Mouse (Mus musculus): ENCODE measurements around the gene Gm13272. TPM values are rescaled to one million over a fixed set of nuclear protein-coding genes. Genes with fewer than 3 reads are reported as not detected.
A peak's percentile ranks its signal among the peaks of the same experiment; 100 is the strongest.
"Not testable (repeated sequence)": the region's sequence is repeated elsewhere in the genome, so short reads cannot be mapped to it uniquely, and the experiment has no call there.

Gene Gm13272
- not detected for total RNA-seq (2021)

DNA sequence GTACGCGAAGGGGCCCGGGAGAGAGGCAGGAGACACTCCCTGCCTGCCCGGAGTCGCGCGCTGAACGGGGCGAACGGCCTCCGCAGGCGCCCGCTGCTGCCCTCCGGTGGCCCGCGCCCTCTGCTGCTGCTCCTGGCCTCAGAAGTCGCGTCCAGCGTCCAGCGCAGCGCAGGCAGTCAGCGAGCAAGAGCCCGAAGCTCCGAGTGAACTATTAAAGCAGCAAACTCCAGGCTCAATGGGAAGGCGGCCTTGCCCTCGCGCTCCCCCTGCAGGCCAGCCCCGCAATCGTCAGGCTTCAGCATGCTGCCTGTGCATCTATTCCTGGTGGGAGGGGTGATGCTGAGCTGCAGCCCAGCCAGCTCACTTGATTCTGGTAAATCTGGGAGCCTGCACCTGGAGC is at the start of gene Gm13272:
Gene Gm13272 (plus strand): TSS at position 301 of the 400 bp plus-strand sequence.
- DNase-seq (ENCODE audit: extremely low spot score in 1 of 2, low spot score in 1 of 2) = not testable (repeated sequence)

DNA sequence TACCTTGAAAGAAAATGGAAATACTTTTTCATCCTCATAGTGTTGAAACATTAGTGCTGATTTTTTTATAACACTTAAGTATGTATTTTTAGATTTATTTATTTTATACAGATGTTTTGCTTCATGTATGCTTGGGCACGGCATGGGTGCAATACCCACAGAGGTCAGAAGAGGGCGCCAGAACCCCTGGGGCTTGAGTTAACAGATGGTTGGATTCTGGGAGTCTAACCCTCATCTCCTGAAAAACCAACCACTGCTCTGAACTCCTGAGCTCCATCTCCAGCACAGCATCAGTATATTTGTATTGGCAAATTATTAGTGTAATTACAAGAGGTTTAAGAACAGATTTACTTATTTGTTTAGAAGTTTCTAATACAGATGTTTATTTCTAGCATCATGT is 41.2 kb upstream of the Gm13272 start:
- DNase-seq (ENCODE audit: extremely low spot score in 1 of 2, low spot score in 1 of 2) = peak; percentile 36 to 76

DNA sequence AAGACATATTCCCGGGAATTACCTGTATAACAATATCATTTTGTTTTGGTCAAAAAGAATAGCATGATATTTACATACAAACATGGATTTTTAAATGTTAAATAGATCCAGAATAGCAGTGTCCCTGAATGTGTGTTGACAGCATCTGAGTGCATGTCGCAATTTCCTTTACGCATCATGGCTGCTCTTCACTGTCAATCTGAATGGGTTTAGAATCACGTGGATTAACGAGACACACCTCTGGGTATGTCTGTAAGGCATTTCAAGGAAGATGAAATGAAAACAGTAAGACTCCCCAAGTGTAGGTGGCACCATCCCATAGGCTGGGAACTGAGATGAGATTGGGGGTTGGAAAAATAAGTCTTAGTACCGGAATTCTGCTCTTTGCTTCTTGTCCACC is 40.6 kb upstream of the Gm13272 start:
- DNase-seq (ENCODE audit: extremely low spot score in 1 of 2, low spot score in 1 of 2) = no peak

DNA sequence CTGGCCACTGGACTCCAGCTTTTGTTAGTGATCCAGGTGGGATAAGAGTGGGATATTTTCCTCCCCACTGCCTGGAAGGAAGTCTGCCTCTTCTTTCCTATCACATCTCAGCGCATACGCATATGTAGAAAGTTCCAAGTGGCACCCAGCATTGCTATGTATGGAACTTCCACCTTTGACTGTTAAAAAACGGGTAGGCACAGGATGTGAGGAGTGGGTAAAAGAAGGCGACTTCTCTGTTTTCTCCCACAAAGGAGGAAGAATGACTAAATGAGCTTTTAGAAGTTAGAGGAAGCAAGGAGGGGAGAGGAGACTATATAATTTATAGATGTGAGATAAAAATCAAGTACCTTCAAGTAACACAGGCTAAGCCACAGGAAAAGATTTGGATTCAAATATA is 38.2 kb upstream of the Gm13272 start:
- no peak for DNase-seq (ENCODE audit: extremely low spot score in 1 of 2, low spot score in 1 of 2)

DNA sequence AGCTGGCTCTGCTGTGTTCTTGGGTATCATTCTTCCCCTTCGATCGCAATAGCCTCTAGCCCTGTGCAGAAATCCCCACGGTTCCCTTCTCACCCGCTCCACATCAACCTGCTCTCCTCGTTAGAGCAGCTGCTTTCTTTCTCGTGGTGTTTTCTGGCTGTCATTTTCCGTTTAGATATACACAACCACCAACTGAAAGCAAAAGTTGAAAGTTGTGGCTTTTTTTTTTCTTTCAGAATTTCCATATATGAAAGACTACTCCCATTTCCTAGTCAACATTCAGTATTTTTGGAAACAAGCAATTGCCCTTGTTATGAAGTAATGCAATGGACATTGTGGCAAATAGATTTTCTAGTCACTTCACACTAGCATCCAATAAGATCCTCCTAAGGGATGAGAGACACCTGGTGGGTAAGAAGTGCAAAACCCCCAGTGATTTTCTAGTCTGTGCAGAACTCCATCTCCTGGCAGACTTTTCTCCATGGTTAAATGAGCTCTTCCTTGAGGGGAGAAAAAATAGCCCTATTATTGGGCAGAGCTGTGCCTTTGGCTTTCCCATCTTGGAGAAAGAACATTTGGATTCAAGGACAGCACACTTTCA is 36.8 kb upstream of the Gm13272 start:
- no peak for DNase-seq (ENCODE audit: extremely low spot score in 1 of 2, low spot score in 1 of 2)

DNA sequence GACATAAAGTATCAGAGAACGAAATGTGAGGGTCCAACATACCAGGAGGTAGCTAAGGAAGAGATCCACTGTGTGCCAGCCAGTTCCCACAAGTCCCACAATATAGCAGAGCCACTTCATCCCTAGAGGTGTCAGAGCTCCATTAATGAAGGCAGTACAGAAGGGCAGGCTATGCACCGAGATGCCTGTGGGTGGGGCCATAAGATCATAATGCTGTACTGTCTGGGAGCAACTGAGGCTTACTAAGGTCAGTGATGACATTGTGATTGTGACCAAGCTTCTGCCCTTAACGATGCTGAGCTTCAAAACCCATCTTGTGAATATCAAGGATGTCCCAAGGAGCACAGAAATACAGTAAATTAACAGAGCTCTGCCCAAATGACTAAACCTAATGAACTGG is 35.4 kb upstream of the Gm13272 start:
- no peak for DNase-seq (ENCODE audit: extremely low spot score in 1 of 2, low spot score in 1 of 2)

DNA sequence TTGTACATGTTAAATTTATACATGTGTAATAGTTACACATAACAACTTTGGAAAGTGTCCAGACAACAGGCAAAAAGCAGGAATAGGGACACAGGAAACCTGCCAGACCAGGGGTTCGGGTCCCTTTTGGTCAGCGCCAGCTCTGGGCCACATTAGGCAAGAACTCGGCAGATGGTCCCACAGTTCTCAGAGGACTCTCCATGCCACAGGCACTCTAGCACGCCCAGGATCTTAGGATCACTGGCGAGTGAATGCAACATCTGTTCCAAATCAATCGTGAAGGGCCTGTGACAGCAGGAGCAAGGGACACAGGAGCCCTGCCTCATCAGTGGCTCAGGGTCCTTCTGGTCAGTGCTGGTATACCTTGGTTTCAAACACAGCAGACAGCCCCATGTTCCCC is 29.7 kb upstream of the Gm13272 start:
- no peak for DNase-seq (ENCODE audit: extremely low spot score in 1 of 2, low spot score in 1 of 2)

DNA sequence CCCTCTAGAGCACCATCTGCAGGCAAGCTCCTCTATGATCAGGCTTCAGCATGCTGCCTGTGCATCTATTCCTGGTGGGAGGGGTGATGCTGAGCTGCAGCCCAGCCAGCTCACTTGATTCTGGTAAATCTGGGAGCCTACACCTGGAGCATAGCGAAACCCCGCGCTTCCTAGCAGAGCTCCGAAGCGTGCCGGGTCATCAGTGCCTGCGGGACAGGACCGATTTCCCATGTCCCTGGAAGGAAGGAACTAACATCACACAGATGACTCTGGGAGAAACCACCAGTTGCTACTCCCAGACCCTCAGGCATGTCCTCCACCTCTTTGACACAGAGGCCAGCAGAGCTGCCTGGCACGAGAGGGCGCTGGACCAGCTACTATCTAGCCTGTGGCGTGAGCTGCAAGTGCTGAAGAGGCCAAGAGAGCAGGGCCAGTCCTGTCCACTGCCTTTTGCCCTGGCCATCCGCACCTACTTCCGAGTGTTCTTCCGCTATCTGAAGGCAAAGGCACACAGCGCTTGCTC is 24.8 kb upstream of the Gm13272 start, which contains the start of gene Gm13271:
Gene Gm13271 (plus strand): TSS at position 51 of the 523 bp plus-strand sequence.
- DNase-seq (ENCODE audit: extremely low spot score in 1 of 2, low spot score in 1 of 2) = peak; percentile 64 to 77

DNA sequence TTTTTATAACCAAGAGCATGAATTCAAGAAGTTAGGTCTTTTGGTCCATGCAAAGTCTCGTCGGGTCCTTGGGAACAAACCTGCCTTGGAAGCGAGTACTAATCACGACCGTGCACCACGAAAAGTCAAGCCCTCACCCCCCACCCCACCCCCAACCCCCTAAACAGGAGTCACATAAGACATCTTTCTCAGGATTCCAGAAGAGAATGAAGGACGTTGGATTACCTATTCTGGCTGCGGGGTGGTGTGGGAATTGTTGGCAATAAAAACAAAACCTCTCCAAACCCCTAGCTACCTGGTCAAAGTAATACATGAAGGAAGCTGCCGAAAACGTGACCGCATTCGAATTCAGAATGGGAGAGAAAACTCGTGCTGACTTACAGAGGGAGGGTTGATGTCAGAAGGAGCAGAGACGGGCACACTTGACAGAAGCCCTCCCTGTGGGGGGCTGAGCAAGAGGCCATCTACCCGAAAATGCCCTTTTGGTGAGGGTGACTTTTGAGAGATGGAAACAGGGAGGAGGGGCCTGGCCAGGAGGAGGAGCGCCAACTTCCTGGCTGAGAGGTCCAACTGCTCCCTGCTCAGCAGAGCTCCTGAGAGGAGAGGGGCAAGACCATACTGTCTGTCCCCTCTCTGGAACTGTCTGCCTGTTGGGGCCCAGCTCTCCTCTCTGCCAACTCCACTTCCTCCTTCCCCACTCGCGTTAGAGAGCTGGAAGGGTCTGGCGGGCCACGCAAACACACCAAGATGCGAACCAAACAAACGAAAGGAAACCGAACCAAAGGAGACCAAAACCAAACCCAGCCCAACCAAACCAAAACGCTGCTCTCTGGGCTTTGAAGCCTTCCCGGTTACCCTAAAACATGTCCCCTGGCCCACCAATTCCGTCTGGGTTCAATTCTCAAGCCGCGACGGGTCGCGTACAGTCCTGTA is 22.8 kb upstream of the Gm13272 start:
- not testable (repeated sequence) for DNase-seq (ENCODE audit: extremely low spot score in 1 of 2, low spot score in 1 of 2)

DNA sequence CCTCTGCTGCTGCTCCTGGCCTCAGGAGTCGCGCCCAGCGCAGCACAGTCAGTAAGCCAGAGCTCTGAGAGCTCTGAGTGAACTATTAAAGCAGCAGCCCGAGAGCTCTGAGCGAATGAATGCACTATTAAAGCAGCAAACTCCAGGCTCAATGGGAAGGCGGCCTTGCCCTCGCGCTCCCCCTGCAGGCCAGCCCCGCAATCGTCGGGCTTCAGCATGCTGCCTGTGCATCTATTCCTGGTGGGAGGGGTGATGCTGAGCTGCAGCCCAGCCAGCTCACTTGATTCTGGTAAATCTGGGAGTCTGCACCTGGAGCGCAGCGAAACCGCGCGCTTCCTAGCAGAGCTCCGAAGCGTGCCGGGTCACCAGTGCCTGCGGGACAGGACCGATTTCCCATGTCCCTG is 22.0 kb upstream of the Gm13272 start:
- peak; percentile 81 to 99 for DNase-seq (ENCODE audit: extremely low spot score in 1 of 2, low spot score in 1 of 2)

DNA sequence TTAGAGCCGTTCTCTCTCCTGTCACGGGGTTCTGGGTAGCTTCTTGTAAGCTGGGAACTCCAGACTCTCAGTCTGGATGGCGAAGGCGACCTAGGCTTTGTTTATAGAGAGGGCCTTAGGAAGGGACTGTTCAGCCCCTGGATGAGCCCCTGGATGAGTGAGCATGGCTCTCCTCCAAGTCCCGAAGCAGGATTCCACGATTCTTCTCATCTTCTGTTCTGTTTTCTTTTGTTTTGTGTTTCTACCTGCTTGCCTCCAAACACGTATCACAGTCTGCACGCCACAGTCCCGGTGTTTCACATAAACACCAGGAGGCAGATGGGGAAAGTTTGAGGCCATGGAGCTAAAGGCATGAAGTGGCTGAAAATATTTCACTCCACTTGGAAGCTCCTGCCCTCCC is 20.9 kb upstream of the Gm13272 start:
- DNase-seq (ENCODE audit: extremely low spot score in 1 of 2, low spot score in 1 of 2) = not testable (repeated sequence)

DNA sequence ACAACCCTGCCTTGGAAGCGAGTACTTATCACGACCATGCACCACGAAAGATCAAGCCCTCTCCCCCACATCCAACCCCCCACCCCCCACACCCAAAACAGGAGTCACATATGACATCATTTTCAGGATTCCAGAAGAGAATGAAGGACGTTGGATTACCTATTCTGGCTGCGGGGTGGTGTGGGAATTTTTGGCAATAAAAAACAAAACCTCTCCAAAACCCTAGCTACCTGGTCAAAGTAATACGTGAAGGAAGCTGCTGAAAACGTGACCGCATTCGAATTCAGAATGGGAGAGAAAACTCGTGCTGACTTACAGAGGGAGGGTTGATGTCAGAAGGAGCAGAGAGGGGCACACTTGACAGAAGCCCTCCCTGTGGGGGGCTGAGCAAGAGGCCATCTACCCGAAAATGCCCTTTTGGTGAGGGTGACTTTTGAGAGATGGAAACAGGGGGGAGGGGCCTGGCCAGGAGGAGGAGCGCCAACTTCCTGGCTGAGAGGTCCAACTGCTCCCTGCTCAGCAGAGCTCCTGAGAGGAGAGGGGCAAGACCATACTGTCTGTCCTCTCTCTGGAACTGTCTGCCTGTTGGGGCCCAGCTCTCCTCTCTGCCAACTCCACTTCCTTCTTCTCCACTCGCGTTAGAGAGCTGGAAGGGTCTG is 19.9 kb upstream of the Gm13272 start, which contains the start of gene Gm13283:
Gene Gm13283 (plus strand): TSS at position 510 of the 659 bp plus-strand sequence.
- peak; percentile 12 to 16 for DNase-seq (ENCODE audit: extremely low spot score in 1 of 2, low spot score in 1 of 2)

DNA sequence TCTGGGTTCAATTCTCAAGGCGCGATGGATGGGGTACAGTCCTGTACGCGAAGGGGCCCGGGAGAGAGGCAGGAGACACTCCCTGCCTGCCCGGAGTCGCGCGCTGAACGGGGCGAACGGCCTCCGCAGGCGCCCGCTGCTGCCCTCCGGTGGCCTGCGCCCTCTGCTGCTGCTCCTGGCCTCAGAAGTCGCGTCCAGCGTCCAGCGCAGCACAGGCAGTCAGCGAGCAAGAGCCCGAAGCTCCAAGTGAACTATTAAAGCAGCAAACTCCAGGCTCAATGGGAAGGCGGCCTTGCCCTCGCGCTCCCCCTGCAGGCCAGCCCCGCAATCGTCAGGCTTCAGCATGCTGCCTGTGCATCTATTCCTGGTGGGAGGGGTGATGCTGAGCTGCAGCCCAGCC is 19.2 kb upstream of the Gm13272 start:
- DNase-seq (ENCODE audit: extremely low spot score in 1 of 2, low spot score in 1 of 2) = peak; percentile 25 to 34

DNA sequence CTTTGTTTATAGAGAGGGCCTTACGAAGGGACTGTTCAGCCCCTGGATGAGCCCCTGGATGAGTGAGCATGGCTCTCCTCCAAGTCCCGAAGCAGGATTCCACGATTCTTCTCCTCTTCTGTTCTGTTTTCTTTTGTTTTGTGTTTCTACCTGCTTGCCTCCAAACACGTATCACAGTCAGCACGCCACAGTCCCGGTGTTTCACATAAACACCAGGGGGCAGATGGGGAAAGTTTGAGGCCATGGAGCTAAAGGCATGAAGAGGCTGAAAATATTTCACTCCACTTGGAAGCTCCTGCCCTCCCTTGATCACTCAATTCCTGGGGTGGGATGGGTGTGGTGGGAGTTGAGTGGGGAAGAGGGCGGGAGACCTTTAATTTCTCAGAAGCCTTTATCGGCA is 17.9 kb upstream of the Gm13272 start:
- DNase-seq (ENCODE audit: extremely low spot score in 1 of 2, low spot score in 1 of 2) = peak; percentile 61 to 72

DNA sequence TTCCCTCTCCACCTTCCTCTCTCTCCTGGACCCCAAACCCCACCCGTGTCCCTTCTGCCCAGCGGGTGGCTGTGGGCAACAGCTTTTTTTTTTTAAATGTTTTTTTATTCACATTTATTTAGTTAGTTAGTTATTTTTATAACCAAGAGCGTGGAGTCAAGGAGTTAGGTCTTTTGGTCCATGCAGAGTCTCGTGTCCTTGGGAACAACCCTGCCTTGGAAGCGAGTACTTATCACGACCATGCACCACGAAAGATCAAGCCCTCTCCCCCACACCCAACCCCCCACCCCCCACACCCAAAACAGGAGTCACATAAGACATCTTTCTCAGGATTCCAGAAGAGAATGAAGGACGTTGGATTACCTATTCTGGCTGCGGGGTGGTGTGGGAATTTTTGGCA is 17.3 kb upstream of the Gm13272 start:
- DNase-seq (ENCODE audit: extremely low spot score in 1 of 2, low spot score in 1 of 2) = peak in 1 of 2 experiments; percentile 15

DNA sequence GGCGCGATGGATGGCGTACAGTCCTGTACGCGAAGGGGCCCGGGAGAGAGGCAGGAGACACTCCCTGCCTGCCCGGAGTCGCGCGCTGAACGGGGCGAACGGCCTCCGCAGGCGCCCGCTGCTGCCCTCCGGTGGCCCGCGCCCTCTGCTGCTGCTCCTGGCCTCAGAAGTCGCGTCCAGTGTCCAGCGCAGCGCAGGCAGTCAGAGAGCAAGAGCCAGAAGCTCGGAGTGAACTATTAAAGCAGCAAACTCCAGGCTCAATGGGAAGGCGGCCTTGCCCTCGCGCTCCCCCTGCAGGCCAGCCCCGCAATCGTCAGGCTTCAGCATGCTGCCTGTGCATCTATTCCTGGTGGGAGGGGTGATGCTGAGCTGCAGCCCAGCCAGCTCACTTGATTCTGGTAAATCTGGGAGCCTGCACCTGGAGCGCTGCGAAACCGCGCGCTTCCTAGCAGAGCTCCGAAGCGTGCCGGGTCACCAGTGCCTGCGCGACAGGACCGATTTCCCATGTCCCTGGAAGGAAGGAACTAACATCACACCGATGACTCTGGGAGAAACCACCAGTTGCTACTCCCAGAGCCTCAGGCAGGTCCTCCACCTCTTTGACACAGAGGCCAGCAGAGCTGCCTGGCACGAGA is 16.1 kb upstream of the Gm13272 start:
- peak; percentile 8 to 18 for DNase-seq (ENCODE audit: extremely low spot score in 1 of 2, low spot score in 1 of 2)

DNA sequence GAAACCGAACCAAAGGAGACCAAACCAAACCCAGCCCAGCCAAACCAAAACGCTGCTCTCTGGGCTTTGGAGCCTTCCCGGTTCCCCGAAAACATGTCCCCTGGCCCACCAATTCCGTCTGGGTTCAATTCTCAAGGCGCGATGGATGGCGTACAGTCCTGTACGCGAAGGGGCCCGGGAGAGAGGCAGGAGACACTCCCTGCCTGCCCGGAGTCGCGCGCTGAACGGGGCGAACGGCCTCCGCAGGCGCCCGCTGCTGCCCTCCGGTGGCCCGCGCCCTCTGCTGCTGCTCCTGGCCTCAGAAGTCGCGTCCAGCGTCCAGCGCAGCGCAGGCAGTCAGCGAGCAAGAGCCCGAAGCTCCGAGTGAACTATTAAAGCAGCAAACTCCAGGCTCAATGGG is 6.1 kb upstream of the Gm13272 start, which contains the start of gene Gm13290:
Gene Gm13290 (plus strand): TSS at position 301 of the 400 bp plus-strand sequence.
- DNase-seq (ENCODE audit: extremely low spot score in 1 of 2, low spot score in 1 of 2) = not testable (repeated sequence)

DNA sequence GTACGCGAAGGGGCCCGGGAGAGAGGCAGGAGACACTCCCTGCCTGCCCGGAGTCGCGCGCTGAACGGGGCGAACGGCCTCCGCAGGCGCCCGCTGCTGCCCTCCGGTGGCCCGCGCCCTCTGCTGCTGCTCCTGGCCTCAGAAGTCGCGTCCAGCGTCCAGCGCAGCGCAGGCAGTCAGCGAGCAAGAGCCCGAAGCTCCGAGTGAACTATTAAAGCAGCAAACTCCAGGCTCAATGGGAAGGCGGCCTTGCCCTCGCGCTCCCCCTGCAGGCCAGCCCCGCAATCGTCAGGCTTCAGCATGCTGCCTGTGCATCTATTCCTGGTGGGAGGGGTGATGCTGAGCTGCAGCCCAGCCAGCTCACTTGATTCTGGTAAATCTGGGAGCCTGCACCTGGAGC is 3.0 kb upstream of the Gm13272 start, which contains the start of gene Gm13289:
Gene Gm13289 (plus strand): TSS at position 301 of the 400 bp plus-strand sequence.
- not testable (repeated sequence) for DNase-seq (ENCODE audit: extremely low spot score in 1 of 2, low spot score in 1 of 2)

DNA sequence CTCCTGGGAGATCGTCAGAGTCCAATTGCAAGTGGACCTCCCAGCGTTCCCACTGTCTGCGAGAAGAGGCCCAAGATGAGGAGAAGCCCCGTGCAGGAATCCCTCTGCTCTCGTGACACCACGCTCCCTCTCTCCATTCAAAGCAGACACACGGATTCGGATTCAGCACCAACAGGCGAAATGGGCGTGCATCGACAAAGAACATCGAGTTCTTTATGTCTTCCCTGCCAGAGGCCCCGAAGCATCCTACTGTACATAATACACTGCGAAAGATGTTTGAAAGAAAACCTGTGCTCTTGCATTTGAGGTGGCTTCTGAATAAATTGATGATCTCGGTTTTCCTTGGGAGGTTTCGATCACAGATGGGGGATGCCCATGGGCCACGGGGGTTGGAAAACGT is 670 bp downstream of the Gm13272 start:
- not testable (repeated sequence) for DNase-seq (ENCODE audit: extremely low spot score in 1 of 2, low spot score in 1 of 2)

DNA sequence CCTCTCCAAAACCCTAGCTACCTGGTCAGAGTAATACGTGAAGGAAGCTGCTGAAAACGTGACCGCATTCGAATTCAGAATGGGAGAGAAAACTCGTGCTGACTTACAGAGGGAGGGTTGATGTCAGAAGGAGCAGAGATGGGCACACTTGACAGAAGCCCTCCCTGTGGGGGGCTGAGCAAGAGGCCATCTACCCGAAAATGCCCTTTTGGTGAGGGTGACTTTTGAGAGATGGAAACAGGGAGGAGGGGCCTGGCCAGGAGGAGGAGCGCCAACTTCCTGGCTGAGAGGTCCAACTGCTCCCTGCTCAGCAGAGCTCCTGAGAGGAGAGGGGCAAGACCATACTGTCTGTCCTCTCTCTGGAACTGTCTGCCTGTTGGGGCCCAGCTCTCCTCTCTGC is 2.2 kb downstream of the Gm13272 start, which contains the start of gene Ifnz:
Gene Ifnz (plus strand): TSS at position 301 of the 400 bp plus-strand sequence.
- not testable (repeated sequence) for DNase-seq (ENCODE audit: extremely low spot score in 1 of 2, low spot score in 1 of 2)

All from layer of hippocampus, postnatal 25 days (tissue).